Mouse (Mus musculus) megakaryocyte, adult 5-6 weeks (primary cell): ENCODE measurements at regions not wholly inside any gene's neighbourhood (a gene's known extent, or its start where the extent isn't known, plus 50 kb on each side); places are given as distances from the start of the nearest gene placed in this dataset.
A peak's percentile ranks its signal among the peaks of the same experiment; 100 is the strongest.

Experiments
- ATAC-seq: 2 replicates; pipeline ENCODE4 v1.8.0; 2016; ENCODE audit warnings: mild to moderate bottlenecking, inconsistent platforms; ENCODE audit not compliant: poor library complexity, severe bottlenecking

GRCm38 (mm10) chr13:59886572-59886971 lies 63.6 kb upstream of the Tut7 start:
- no peak for ATAC-seq

- ATAC-seq, result no peak
These were observed 59.2 kb upstream of the Tut7 start for GRCm38 (mm10) chr13:59881989-59882784.

GRCm38 (mm10) chr13:59880055-59880454 lies 57.1 kb upstream of the Tut7 start:
- no peak for ATAC-seq

GRCm38 (mm10) chr13:59875637-59876036 lies 52.7 kb upstream of the Tut7 start:
- ATAC-seq, result peak; percentile 95

- ATAC-seq, result no peak
These were observed 51.4 kb upstream of the Tut7 start for GRCm38 (mm10) chr13:59874137-59874931.
